Mouse (Mus musculus): Measurements from ENCODE around the gene Adk.
A peak's percentile ranks its signal among the peaks of the same experiment; 100 is the strongest.

The Adk gene

DNA sequence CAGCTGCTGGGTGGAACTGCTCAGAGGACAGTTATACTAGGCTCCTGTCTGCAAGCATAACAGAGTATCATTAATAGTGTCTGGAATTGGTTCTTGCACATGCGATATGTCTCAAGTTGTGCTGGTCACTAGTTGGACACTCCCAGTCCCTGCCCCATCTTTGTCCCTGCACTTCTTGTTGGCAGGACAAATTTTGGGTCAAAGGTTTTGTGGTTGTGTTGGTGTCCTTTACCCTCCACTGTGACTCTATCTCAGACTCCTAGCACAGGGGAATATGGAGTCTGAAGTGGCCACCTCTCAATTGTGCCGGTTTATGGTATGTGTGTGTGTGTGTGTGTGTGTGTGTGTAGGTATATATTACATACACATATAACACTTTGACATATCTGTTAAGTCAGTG lies 225.9 kb downstream of the Adk start:
- DNase-seq: no peak

GRCm38 (mm10) chr14:21278907-21279535 lies 226.6 kb downstream of the Adk start:
- no peak for DNase-seq

DNA sequence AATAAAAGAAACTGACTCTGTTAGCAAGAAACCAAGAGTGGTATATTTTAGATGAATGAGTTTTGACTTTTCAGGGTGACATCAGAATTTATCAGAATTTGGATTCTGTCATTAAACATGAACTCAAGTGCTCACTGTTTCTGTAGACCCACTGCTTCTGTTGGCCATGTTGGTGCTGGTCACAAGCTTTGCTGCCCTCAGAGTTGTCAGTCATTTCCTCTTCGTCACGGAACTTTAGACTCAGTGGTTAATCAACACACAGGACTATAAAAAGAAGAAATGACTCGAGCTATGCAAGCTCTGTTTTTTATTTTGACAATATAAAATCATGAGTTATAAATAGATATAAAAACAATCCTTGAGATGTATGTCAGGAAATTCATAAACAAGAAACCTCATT lies 228.1 kb downstream of the Adk start:
- no peak for DNase-seq

GRCm38 (mm10) chr14:21281506-21281905 lies 229.1 kb downstream of the Adk start:
- DNase-seq: no peak

DNA sequence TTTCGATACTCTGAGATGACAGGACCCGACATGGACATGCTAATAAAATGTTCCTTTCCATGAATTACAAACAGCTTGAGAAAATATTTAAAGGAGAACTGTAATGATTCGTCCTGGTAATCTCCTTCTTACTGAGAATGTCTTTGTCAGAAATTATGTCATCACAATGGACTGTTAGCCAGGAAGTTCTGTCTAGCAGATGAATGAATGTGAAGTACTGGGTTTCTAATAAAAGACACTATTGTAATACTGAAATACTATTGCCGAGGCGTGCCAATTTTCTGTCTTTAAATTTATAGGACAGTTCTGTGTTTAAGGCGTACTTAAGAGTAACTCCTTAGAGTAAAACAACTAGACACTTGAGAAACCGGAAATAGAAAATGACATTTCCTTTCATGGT lies 231.7 kb downstream of the Adk start:
- no peak for DNase-seq

- no peak for DNase-seq
These were observed 232.5 kb downstream of the Adk start for GRCm38 (mm10) chr14:21284847-21285246.

- DNase-seq: peak; percentile 22 to 36
These were observed 233.9 kb downstream of the Adk start for GRCm38 (mm10) chr14:21286274-21286673.

GRCm38 (mm10) chr14:21287726-21288442 lies 235.5 kb downstream of the Adk start:
- no peak for DNase-seq

GRCm38 (mm10) chr14:21299743-21300142 lies 247.4 kb downstream of the Adk start:
- no peak for DNase-seq

DNA sequence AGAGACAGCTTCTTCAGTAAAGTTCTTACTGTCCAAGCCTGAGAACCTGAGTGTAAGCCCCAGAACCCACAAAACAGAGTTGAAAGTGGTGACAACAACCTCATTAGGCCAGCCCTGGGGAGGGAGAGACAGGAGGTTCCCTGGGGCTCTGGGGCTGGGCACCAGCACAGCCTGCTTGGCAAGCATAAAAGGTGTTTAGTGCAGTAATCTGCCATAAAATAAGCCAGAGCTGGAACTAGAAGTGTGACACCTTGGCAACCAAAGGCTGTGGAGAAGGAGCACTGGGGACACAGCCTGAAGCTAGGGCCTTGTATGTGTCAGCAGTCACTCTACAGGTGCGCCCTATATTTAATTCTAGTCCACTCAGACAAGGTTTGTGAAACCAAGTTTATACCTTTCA lies 252.4 kb downstream of the Adk start:
- DNase-seq: no peak

DNA sequence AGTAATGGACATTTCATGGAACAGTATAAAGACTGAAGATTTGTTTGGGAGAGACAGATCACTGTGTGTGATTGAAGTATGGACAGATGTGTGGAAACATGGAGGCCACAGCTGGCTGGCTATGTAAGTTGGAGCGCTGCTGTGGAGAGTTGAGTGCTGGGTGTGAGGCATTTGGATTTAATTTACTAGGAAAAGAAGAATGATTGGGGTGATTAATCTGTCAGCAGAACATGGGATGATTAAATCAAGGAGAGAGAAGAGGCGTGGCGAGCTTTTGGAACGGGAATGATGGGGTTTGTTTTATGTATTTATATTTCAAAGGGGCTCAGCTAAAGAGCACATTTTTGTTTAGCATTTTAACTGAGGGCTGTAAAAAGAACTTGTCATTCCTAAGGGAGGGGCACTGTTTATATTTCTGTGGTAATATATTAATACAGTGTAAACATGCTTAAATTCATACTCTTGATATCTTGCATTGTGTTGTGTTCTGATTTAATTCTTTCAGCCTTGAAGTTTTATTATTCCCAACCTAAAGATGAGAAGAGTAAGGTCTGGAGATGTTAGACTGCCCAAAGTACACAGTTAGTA lies 256.1 kb downstream of the Adk start:
- peak; percentile 38 to 66 for DNase-seq

DNA sequence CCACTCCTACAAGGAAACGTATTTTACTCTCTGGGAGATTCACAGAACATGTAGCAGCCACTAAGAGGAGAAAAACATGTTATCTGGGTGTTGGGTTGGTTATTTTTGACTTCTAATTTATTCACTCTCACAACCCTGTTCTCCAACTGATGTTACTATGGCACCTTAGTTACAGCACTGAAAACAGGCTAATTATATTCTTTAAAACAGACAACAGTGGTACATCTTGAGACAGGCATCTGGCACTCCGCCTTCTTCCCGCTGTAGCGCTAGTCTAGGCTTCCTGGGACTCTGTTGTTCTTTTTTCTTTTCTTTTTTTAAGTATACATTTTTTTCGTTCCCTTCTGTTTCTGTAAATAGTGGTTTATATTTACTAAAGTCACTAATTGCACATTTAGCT lies 258.2 kb downstream of the Adk start:
- DNase-seq: peak; percentile 13 to 29

DNA sequence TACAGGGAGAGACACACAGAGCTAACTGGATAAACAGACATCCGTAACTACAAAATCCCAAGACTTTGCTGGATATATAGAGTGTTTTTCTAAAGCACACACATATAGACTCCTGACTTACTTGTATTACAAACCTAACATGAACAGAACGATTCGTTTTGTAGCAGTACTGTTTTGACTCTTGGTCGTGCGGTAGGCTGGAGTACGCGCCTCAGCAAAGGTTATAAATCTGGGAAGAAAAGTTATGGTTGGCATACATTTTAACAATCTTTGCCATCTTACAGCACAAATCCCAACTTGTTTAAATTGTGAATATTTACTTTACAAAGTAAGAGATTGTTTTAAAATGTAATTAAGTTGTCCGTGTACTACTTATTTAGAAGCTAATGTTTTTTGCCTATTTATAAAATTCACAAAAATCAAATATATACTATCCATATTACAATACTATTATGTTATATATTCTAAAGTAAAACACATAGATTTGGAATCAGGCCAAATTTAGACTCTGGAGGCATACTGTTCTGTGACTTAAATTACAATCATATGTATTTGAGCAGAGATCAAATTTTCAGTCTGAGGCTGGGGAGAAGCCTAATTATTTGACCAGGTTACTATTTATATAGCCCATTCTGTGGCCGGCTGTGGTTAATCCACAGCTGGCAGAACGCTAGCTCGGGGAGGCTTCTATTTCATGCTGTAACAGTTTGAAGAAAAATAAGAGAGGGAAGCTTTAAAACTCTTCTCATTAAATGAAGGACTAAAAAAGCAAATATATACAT lies 261.4 kb downstream of the Adk start:
- no peak for DNase-seq

GRCm38 (mm10) chr14:21314466-21314865 lies 262.1 kb downstream of the Adk start:
- DNase-seq: no peak

DNA sequence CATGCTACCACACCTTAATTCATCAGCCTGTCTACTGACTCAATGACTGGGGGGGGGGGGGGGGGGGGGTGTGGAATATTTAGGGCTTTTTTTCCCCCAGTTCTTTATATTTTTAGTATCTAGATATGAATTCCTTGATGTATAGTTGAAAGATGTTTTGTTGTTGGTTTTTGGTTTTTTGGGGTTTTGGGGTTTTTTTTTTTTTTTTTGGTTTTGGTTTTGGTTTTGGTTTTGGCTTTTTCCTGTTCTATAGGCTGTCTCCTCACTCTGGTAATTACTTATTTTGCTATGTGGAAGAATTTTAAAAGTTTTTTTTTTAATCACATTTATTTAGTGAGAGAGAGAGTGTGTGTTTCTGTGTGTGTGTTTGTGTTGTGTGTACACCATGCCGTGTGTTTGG lies 282.5 kb downstream of the Adk start:
- DNase-seq: no peak

GRCm38 (mm10) chr14:21335691-21336314 lies 283.4 kb downstream of the Adk start:
- DNase-seq: no peak

- no peak for DNase-seq
These were observed 285.6 kb downstream of the Adk start for GRCm38 (mm10) chr14:21337948-21338347.

- DNase-seq: no peak
These were observed 288.8 kb downstream of the Adk start for GRCm38 (mm10) chr14:21341195-21341594.

GRCm38 (mm10) chr14:21342984-21343383 lies 290.6 kb downstream of the Adk start:
- DNase-seq: no peak

- DNase-seq: no peak
These were observed 292.5 kb downstream of the Adk start for GRCm38 (mm10) chr14:21344896-21345295.

GRCm38 (mm10) chr14:21348611-21349260 lies 296.4 kb downstream of the Adk start:
- DNase-seq: peak in 1 of 2 experiments; percentile 7

DNA sequence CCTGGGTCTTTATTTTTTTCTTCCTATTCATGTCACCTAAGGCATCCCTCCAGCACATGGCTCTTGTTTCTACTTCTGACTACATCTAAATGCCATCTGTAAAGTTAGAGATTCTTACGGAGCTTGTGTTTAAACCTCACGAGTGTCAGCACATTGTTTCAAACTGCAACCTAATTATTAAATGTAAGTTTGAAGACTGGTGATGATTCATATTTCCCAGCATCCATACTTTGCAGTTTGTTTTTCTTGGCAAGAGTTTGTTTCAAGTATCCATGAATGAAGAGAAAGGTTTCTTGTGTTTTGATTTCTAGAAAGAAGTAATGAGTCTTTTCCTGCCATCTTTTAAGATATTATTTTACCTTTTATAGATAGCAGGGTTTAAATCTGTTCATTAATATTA lies 299.3 kb downstream of the Adk start:
- no peak for DNase-seq

Data from kidney, postnatal 4 days (tissue).